Mouse (Mus musculus) frontal cortex, postnatal 10 days (tissue): ENCODE data around the gene Acvr2b.

Experiments used
- DNase-seq, 2 experiments: peaks; one replicate each; pipeline ENCODE4 v3.0.0; 2022; ENCODE audit warnings: low spot score in 2 of 2, mixed read lengths in 1 of 2

Gene Acvr2b

DNA sequence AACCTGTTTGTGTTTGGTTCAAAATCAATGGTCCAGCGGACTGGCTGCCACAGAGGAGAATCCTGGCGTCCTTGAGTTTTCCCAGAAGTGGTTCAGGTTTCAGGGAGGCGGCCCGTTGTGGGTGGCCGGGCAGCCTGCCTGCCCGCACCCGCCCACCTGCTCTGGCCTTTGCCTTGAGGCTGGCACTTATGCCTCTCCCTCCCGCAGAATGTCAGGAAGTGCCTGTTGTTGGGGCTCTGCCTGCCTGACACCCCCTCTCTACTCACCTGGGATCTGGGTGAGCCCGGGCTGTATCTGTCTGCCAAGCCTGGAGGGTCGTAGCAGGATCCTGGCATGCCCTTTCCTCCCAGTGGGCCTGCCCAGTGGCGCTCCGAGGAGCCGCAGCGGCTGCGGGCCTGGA lies 6.0 kb downstream of the Acvr2b start:
- no peak for DNase-seq

DNA sequence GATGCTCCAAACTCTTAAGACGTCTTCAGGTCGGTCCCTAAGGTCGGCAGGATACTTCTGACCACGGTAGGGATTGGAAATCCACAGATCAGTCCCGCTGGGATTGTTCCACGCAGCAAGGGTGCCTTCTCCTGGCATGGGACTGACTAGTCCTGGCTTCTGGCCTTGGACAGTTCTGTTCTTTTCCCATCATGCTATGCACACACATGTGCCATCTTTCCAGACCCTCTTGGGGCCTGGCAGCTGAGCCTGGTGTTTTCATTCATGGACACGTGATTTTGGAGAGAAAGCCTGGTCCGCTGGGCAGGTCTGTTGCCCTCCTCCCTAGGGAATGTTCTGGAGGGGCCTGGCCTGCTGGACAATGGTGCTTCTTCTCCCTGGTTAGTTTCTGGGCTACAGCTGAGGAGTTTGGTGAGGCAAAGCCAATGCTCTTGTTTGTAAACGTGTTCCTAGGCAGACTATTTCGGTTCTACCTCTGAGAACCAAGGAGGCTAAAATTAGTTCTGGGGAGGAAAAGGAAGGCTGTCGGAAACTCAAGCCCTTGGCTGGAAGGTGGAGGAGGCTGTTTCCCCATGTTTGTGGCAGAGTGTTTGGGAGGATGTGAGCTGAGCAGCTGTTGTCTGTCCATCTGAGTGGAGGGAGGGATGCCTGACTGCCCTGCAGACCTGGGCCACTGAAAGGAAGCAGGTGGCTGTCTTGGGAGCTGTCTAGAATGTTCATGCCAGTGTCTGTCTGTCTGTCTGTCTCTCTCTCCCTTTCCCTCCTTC lies 7.2 kb downstream of the Acvr2b start:
- DNase-seq, result no peak

GRCm38 (mm10) chr9:119409864-119410263 lies 7.9 kb downstream of the Acvr2b start:
- no peak for DNase-seq

GRCm38 (mm10) chr9:119418025-119418424 lies 16.1 kb downstream of the Acvr2b start:
- DNase-seq, result no peak

DNA sequence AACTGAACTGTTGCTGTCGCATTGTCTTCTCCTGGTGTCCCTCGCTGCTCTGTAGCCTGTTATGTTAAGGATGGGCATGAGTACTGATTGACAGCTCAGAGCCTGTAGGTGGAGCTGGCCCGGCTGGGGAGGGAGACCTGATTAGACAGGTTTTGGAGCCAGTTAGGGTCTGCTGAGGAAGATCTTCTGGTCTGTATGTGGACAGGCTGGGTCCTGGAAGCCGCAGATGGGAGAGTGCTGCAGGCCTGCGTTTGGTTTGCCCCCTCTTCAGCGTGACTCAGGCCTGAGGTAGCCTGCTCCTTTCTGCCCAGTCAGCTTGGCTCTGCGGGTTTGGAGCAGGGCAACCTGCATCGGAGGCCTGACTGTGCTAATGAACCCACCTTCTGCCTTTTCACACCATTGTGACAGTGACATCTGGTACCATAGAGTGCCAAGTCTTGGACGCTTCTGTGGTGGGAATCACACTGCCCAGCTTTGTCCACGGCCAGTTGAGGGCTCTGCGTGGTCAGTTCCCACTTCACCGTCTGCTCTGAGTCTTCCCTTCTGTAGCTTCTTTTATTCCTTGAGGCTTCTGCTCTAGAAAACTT lies 18.0 kb downstream of the Acvr2b start:
- DNase-seq, result no peak

DNA sequence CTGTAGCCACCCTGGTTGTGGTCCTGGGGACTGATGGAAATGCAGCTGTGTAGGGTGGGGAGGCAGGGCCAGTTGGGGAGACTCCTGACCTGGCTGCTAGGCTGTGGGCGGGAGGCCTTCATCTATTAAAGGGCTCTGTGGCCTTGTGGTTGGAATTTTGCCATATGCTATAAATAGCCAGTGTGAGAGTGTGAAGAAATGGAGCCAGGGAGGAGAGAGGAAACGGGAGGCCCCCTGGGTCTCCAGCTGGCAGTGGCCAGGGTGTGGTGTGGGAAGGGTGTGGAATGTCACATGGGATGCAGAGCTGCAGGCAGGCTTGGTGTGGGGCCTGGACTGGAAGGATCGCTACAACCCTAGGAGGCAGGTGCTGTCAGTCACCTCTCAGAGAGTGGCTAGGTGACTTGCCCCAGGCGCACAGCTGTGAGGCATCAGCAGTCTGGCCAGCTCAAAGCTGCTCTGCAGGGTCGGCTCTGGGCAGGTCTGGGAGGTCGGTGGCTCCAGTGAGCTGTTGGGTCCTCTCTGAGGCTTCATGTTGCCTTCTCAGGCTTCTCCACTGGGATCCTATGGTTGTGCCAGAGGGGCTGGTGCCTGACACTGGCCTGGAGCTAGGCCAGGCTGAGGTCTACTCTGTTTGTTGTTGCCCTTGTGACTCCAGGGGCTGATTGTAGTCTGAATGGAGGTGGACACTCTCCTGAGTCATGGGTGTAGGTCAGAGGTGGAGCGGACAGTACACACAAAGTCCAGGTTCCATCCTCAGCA lies 23.5 kb downstream of the Acvr2b start:
- no peak for DNase-seq

- DNase-seq, result no peak
Measured at GRCm38 (mm10) chr9:119425976-119426415, 24.1 kb downstream of the Acvr2b start.

DNA sequence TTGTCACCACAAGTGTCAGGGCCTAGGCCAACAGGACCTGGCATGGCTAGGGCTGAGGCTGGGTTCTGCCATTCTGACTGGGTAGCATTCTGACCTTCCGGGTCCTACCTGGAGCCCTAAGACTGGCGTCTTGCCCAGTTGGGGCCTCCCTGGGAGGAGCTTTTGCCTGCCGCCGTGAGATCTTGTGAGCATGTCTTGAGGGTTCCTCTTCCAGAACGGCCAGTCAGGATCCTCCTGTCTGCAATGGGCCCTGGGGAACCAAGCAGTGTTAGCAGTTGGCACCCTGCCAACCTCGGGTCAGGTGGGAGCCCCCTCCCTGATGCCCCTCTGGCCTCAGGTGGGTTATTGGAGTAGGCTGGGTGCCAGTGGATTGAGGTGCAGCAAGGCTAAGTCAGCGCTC lies 24.6 kb downstream of the Acvr2b start:
- DNase-seq, result no peak

- peak; percentile 63 to 79 for DNase-seq
Measured at GRCm38 (mm10) chr9:119430311-119430710, 28.4 kb downstream of the Acvr2b start.

DNA sequence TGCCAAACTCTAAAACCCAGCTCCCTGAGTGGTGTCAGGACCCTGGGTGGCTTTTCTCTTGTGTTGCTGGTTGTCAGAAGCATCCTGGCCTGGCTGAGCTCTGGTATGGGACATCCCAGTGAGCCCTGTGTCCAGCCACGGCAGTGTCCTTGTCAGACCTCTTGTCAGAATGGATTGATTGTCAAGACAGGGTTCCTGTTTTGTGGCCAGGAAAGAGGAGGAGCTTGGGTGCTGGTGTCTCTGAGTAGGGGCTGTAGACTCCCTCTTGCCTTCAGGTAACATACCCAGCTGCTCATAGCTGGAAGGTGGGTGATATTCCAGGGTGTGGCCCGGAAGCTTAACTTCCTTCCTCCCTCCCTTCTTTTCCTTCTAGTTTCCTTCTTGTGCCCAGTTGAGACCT lies 33.9 kb downstream of the Acvr2b start:
- no peak for DNase-seq

DNA sequence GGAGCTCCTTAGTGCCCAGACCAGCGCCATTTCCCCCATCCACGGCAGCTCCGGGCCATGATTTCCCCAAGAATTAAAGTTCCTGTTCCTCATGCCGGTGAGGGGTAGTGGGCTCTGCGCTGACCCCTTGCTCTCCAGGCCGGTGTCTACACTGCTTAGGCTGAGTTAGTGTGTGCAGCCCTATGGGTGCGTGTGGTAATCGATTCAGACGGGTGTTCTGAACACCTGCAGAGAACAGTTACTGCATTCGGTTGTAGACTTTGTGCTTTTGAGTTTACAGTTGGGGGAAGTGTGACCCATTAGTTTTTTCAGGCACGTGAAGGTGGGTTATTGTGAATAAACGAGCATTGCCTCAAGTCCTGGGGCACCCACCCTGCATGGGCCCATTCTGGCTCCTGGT lies 36.1 kb downstream of the Acvr2b start:
- no peak for DNase-seq

DNA sequence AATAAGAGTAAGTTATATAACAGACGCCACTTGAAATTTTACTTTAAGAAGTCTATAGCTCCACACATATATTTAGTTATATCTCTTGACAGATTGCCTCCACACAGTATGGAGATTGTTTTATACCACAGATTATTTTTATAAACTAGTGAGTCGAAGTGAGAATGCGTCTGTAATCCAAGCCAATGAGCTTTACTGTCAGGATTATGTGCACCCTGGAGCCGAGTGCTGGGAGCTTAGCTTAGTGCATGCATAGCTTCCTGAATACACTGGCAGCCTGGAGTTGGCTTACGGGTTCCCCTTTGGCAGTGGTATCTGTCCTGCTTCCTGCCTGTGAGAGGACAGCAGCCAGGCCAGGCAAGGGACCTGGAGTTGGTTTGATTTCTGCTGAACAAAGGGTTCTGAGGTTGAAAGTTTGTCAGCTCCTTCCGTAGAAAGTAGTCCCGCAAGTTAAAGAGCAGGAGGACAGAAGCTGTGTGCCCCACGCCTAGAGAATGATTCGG lies 36.6 kb downstream of the Acvr2b start:
- DNase-seq, result no peak

GRCm38 (mm10) chr9:119444738-119445429 lies 43.0 kb downstream of the Acvr2b start, which contains the start of gene Exog:
Exog (plus strand) TSS chr9:119444943.
- DNase-seq, result peak; percentile 95 to 98

- DNase-seq, result no peak
Measured at GRCm38 (mm10) chr9:119445737-119446136, 43.8 kb downstream of the Acvr2b start.

GRCm38 (mm10) chr9:119455967-119456366 lies 54.0 kb downstream of the Acvr2b start:
- no peak for DNase-seq

GRCm38 (mm10) chr9:119457122-119457521 lies 55.2 kb downstream of the Acvr2b start:
- no peak for DNase-seq

DNA sequence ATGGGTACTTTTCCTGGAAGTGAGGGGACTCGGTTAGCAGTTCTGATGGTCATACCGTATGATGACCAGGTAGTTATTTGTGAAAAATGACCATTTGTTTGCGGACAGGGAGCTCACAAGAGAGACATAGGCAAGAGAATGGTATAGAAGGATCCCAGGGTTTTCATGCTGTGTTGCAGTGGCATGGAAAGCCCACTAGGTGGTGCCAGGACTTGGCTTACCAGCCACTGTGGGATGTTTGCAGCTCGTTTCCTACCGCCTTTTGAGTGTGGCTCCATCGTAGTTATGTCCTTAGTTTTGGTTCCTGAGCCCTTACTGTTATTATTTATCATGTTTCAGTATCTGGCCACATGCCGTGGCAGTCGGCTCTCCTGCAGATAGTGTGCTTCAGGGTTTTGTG lies 58.5 kb downstream of the Acvr2b start:
- DNase-seq, result peak; percentile 42 to 71

- DNase-seq, result no peak
Measured at GRCm38 (mm10) chr9:119465056-119465455, 63.1 kb downstream of the Acvr2b start.

DNA sequence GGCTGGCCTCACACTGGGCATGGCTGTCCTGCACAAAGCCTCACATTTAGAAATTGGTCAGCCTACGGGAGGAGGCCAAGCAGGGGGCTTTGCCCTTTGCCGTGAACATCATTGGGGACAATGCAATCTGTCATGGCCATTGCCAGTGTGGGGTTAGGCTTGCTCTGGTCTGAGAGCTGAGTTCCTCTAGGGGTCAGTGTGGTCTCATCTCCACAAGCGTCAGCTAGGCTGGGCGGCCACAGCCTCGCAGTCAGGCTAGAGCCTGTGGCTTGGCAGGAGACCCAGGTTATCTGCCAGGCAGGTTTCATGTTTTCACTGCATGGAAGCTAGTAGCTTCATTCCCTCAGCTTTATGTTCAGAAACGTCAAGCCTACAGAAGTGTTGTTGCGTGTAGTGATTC lies 63.7 kb downstream of the Acvr2b start:
- DNase-seq, result peak in 1 of 2 experiments; percentile 30

- no peak for DNase-seq
Measured at GRCm38 (mm10) chr9:119469691-119470353, 67.9 kb downstream of the Acvr2b start.

- DNase-seq, result no peak
Measured at GRCm38 (mm10) chr9:119472412-119472918, 70.5 kb downstream of the Acvr2b start.
